Mouse (Mus musculus) spleen, adult 2 months (tissue): ENCODE data around the gene B4galnt3.

Experiments
- CTCF ChIP-seq: fragments of 200-500 bp; IDR thresholded peaks from 2 replicates; pipeline ENCODE4 v1.5.1; 2011; ENCODE audit warnings: mild to moderate bottlenecking, inconsistent platforms; ENCODE audit not compliant: insufficient read depth, insufficient read length, insufficient replicate concordance; ENCODE audit errors: extremely low read depth
- POLR2A ChIP-seq: fragments of 200-500 bp; IDR thresholded peaks from 2 replicates; pipeline ENCODE4 v1.6.1; 2011; ENCODE audit warnings: low read depth, low read length, inconsistent platforms

GRCm38 (mm10) chr6:120174028-120174601, 120.2 kb downstream of the B4galnt3 start:
- TF ChIP-seq CTCF (no peak), POLR2A (no peak)
